Mouse (Mus musculus) heart, adult 9 months (tissue): ENCODE measurements around the gene Mybpc3.

ENCODE experiments used
- DNase-seq, 2 experiments: peaks; one replicate each; pipeline ENCODE4 v3.0.0; 2022; ENCODE audit warnings: low spot score in 2 of 2

Gene Mybpc3

GRCm38 (mm10) chr2:91121011-91121410 is 3.1 kb downstream of the Mybpc3 start:
- no peak for DNase-seq

DNA sequence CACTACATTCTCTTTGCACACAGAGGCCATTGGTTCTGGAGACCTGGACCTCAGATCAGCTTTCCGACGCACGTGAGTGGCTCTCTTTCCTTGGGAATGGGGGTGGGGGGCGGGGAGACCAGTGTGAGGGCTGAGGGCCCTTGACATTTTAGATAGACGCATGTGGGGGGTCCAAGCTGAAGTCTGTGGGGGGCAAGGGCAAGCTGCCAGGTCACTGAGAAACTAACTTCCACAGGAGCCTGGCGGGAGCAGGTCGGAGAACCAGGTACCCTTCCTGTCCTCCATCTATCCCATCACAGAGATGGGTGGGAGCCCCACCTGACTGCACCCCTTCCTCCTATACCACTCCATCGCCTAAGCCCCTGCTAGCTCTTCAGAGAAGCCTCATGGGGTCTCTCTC is 3.6 kb downstream of the Mybpc3 start:
- DNase-seq, result no peak

DNA sequence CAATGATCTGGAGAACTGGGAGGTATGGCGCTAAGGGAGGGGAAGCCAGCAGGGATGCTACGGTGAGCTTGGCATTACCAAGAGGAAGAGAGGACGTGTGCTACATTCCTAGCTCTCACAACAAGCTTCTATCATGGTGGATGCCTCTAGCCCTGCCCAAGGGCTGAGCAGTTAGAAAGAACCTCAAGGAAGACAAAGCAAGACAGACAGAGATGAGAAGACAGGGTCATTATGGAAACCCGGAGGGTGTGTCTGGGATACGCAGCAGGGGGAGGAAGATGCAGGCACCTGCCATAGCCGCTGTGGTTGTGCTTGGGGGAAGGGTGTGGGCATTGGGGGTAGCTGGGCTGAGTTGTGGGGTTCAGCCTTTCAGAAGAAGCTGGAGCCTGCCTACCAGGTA is 5.6 kb downstream of the Mybpc3 start:
- DNase-seq, result no peak

GRCm38 (mm10) chr2:91125101-91125500 is 7.2 kb downstream of the Mybpc3 start:
- DNase-seq, result no peak

GRCm38 (mm10) chr2:91128761-91129160 is 10.8 kb downstream of the Mybpc3 start:
- DNase-seq, result no peak

DNA sequence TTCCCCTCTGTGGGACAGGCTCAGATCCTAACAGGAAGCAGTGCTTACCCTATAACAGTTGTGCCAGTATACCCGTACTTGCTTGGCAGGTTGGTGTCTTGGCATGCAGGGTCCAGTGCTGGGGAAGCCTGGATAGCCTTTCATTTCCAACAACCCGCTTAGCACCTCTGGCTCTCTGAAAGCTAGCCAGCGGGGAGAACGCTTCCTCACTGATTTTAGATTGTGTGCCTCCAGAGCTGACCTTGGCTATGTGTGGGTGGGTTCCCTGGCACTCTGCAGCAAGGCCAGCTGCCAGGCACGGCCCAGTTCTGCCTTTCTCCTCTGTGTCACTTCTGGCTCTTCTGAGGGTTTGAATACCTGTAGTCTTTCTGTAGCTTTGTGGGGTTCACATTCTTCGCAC is 12.2 kb downstream of the Mybpc3 start:
- DNase-seq, result peak; percentile 65 to 68

DNA sequence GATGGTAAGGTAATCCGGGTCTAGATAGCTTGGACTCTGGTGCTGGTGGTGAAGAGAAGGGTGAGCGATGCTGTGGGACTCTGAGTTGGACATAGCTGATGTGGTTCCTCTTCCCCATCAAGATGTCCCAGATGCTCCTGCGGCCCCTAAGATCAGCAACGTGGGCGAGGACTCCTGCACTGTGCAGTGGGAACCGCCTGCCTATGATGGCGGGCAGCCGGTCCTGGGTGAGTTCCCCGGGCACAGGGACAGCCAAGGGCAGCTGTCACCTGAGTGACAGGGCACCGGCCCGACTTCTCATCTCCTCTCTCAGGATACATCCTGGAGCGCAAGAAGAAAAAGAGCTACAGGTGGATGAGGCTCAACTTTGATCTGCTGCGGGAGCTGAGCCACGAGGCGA is 13.3 kb downstream of the Mybpc3 start:
- DNase-seq, result no peak

DNA sequence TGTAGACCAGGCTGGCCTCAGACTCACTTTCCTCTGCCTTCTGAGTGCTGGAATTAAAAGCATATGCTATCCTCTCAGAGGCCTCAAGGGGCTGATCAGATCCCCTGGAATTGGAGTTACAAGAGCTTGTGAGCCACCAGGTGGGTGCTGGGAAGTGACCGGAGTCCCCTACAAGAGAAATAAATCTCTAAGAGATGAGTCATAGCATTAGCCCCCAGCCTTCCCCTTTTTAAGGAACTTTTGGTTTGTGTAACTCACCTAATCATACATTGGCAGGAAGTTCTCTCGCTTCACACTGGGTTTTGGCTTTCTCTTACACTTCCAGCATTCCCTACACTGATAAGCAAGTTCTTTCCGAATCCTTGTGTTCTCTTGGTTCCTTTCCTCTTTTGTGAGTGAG is 14.1 kb downstream of the Mybpc3 start:
- DNase-seq, result no peak

GRCm38 (mm10) chr2:91136513-91137412 is 18.8 kb downstream of the Mybpc3 start:
- peak in 1 of 2 experiments; percentile 8 for DNase-seq

GRCm38 (mm10) chr2:91137481-91137880 is 19.5 kb downstream of the Mybpc3 start:
- peak in 1 of 2 experiments; percentile 8 for DNase-seq

DNA sequence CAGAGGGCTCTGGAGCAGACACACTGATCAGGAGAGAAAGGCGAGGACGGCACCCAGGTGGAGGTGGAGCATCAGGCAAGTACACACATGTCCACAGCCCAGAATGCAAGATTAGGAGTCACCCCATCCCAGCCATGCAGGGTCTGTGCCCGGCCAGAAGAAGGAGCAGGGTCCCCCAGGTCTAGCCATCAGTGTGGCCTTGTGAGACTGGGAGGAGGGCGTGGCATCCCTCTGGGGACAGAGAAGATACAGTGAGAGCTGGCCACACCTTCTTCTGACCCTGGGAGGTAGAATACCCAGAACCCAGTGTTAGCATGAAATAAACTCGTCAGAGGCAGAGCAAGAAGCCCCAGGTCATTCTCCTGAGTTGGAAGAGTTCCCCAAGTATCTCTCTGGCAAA is 21.4 kb downstream of the Mybpc3 start:
- no peak for DNase-seq

DNA sequence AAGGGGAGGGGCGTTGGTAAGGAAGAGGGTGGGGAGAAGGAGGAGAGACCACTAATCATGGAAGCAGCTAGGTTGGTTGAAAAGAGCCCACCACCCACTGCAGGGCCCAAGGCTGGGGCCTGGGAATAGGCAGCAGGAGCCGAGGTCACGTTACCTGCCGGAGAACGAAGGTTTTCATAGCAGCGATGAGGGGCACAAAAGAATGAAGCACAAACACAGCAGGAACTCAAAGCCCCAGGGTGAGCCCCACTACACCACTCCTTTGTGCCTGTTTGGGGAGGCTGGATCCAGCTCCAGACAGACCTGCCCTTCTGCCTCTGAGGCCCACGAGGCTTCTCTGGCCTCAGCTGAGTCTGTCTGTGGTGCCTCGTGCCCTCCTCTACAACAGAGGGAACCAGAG is 21.8 kb downstream of the Mybpc3 start:
- no peak for DNase-seq

DNA sequence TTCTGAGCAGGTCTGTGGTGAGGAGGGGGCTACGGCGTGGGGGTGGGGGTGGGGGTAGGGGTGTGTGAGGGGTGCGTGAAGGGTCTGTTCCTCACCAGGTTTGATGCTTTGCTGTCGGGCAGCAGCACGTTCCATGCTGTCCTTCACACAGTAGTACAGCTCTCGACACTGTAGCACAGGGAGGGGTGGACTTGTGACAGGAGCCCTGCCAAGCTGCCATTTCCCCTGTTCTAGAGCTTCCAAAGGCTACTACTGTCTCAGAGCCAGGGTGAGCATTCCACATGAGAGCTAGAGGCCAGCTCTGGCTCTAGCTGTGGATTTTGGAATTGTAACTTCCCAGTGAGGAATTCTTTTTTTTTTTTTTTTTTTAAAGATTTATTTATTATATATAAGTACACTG is 25.0 kb downstream of the Mybpc3 start:
- DNase-seq, result no peak

GRCm38 (mm10) chr2:91143401-91143800 is 25.5 kb downstream of the Mybpc3 start:
- DNase-seq, result no peak

GRCm38 (mm10) chr2:91148101-91148500 is 30.2 kb downstream of the Mybpc3 start:
- DNase-seq, result no peak

DNA sequence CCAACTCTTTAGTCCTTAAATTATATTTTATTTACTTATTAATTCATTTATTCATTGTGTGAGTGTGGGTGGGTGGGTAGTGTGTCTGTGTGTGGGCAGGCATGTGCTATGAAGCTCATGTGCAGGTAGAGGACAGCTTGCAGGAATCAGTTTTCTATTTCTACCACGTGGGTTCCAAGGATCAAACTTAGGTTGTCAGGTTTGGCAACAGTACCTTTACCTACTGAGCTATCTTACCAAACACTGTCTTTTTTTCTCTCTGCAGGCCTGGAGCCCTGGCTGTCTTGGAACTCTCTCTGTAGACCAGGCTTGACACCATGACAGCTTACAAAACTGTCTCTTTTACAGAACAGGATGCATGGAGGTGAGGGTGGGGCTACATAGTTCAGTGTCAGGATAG is 33.4 kb downstream of the Mybpc3 start:
- DNase-seq, result no peak

DNA sequence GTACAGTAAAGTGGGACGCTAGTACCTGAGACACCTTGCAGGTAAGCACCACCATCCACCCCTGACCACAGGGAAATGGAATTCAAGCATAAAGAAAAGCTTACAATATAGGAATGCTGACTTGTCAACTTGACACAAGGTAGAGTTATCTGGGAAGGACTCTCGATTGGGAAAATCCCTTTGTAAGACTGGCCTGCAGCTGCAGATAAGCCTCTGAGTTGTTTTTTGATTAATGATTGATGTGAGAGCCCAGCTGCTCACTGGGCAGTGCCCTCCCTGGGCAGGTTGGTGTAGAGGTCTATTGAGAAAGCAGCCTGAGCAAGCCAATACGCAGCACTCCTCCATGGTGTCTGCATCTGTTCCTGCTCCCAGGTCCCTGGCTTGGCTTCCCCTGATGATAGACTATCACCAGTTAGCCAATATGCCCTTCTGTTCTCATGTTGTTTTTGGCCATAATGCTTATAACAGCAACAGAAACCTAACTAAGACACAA is 35.0 kb downstream of the Mybpc3 start:
- no peak for DNase-seq

DNA sequence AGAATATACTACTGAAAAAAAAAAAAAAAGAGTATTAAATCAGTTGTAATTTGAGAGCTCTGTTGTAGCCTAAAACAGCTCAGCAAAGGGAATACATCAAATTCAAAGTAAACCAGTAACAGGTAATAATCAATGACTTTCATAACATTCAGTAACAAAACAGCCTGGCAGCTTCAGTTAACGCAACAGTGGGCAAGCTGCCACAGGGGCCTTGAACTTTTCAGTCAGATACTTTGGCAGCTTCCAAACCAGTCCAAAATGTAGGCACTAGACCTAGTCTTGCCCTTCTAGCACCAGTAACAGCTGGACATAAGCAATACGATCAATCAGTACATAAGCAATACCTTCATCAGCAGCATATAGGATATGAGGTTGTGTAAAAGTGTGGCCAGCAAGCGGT is 36.1 kb downstream of the Mybpc3 start:
- no peak for DNase-seq

- DNase-seq, result no peak
Observed at GRCm38 (mm10) chr2:91157002-91157752, 39.2 kb downstream of the Mybpc3 start.

- no peak for DNase-seq
Observed at GRCm38 (mm10) chr2:91160591-91160990, 42.6 kb downstream of the Mybpc3 start.

GRCm38 (mm10) chr2:91162952-91163351 is 45.0 kb downstream of the Mybpc3 start:
- no peak for DNase-seq

DNA sequence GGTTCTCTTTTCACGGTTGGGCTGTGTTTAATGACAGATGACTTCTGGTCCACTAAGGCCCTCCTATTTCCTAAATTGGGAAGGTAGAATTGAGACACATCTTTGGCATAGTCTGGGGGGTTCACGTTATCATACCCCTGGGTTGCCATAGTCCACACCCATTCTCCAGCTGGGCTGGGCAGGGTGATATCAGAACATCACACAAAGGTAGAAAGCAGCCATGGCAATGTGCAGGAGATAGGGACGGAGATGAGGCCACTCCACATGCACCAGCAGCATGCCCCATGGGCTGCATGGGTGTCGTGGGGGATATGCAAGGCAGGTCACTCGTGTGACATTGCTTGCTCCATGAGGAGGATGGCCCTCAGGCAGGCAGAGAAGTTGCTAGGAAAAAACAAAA is 45.6 kb downstream of the Mybpc3 start:
- DNase-seq, result no peak

GRCm38 (mm10) chr2:91164991-91165390 is 47.0 kb downstream of the Mybpc3 start:
- DNase-seq, result no peak
